Mouse (Mus musculus) lung, postnatal 25 days (tissue): ENCODE data around the gene Dab2ip.

Experiments used
- DNase-seq: peaks from one replicate; pipeline ENCODE4 v3.0.0; 2022; ENCODE audit warnings: low spot score

Dab2ip gene

DNA sequence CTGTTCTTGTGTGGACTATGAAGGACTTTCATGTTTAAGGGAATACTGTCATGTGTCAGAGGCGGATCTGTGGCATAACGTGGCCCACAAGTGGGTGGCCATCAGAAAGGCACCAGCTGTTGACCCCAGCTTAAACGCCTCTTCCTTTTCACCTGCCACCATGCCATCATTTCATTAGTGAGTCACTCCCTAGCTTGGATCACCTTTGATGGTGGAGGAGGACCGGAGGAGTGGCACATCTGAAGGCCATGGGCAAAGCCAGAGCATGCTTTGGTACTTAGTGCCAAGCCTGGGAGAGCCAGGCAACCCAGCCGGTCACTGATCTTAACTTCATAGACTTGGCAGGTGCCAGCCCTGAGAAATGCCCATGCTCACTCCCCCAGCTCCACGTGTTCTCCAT is 96.7 kb downstream of the Dab2ip start:
- DNase-seq: no peak

DNA sequence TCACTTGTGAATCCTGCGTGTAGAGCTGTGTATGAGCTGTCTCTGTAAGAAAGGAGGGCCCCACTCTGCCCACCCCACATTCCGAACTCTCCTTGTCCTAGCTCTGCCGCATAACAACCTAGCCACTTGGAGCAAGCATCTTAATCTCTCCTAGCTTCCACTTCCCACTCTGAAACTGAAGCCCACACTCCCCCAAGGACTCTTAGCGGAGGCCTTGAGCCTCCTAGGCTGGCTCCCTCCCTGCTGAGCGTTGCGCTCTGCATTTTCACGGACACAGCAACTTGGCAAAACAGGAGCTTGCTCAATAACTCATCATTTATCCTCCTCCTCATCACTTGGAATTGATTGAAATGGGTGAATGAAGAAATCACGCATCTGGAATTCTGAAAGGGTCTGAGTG is 97.9 kb downstream of the Dab2ip start:
- DNase-seq: no peak

DNA sequence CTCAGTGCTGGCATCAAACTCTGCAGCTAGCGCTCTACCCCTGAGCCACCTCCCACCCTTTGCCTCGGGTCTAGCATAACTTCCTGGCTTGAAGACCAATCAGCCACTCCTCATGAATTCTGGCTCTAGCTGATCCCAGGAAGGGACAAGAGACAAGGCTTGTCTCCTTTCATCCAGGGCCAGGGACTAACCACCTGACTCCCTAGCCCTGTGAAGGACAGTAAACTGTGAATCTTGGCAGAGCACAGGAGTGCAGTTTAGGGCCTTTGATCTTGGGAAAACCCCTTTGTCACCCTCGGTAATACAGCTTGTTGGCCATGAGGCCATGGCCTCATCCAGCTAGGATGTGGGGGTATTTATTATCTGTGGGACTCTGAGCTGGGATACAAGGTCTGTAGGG is 100.2 kb downstream of the Dab2ip start:
- no peak for DNase-seq

DNA sequence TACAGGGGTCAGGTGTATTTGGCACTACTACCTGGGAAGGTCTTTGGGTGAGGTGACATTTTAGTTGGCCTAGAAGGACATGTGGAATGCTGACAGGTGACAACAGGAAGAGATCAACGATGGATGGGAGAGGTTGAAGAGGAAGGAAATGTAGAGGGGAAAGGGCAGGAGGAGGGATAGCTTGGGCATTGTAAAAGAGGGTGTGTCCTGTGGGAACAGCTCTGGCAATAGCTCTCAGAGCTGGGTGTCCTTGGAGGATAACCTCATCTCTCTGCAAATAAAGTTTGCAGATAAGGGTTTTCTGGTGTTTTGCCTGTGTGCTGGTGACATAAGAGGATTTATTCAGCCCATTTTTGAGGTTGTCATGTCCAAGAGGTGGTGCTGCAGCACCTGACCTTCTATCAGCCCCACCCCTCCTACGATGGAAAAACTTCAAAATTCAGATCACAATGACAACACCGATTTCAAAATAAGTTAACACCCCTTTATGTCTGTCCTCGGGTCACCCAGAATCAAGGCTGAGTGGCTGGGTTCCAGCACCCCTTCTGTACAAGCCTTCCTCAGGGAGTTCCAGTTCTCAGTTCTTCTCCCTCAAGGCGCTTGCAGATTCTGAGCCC is 101.6 kb downstream of the Dab2ip start:
- DNase-seq: no peak

DNA sequence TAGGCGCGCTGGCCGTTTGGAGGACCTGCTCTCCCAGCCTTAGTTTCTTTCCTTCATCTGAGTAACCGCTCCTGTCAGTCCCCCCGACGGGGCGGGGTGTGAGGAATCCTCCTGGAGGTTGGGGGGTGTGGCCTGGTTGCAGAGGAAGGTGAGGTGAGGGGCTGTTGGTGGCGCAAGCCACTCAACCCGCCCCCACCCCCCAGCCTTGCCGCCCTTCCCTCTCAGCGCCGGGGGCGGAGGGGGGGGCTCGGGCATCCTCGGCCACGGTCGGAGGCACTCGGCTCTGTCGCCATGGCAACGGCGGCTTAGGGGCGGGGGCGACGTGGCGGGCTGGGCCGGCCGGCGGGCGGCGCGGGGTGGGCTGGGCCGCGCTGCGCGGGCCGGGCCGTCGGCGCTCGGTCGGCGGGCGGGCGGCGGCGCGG is 102.9 kb downstream of the Dab2ip start:
- DNase-seq: peak; percentile 63

DNA sequence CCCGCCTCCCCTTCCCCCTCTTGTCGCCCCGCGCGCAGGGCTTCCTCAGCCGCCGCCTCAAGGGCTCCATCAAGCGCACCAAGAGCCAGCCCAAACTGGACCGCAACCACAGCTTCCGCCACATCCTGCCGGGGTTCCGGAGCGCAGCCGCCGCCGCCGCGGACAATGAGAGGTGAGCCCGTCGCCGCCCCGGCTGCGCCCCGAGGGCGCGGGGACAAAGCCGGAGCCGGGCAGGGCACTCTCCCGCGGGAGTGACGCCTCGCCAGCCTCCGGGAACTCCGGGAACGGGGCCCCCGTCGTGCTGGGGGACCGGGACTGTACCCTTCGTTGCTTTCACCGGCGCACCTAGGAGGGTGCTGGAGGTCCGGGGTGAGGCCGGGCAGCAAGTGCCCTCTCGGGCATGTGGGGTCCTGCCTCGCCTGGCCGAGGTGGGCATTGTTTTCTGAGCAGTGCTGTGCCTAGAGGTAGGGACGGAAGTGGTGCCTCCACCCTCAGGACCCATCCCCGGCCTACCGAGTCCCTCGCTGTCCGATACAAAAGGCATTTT is 103.5 kb downstream of the Dab2ip start:
- DNase-seq: peak; percentile 74

DNA sequence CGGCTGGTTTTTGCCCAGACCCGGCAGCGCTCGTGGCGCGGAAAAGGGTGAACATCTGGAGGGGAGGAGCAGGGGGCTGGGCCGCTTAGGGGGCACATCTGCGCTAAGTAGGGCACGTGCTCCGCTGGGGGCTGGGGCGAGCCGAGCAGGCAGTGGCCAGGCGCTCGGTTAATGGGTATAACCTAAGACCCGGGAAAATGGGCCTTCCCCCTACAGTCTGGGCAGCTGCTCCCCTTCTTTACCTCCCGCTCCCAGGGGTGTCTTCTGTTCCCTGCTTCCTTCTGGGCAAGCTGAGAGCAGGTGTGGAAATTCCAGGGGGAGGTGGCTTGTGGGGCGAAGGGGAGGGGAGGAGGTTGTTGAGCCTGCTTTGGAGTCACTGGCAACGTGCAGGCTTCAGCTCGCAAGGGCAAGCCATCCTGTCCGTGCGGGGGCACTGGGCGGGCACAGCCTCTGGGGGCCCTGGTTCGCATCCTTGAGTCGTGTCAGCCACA is 104.0 kb downstream of the Dab2ip start:
- DNase-seq: peak; percentile 54

DNA sequence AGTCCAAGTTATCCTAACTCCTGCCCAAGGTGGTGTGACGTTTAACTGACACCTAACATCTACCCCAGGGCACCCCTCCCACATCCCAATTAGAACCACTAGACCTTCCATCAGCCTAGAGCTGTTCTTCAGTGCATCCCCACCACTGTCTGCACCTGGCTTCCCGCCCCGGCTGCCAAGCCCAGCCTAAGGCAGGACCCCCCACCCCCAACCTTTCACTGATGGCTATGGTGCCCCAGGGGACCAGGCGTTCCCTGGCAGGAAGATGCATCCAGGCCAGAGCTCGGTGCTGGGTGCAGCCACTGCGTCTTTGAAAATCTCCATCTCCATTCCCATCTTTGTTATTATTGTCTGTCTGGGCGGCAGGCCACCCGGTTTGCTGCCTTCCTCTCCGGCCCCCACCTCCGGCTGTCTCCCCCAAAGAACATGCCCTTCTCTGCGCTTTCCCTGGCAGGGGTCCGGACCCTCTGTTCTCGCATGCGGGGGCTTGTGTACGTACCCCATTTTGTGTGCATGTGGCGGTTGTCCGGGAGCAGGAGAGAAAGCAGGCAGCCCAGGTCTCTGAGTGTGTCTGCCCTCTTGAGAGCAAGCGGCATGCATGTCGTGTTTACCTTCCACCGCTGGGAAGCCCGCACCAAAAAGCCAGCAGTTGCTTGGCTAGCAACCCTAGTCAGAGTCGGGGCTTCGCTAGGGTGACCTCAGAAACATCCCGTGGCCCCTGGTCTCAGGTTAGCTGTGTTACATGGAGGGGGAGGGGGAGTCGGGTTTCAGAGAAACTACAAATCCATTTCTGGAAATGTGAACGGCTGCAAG is 104.9 kb downstream of the Dab2ip start:
- no peak for DNase-seq

DNA sequence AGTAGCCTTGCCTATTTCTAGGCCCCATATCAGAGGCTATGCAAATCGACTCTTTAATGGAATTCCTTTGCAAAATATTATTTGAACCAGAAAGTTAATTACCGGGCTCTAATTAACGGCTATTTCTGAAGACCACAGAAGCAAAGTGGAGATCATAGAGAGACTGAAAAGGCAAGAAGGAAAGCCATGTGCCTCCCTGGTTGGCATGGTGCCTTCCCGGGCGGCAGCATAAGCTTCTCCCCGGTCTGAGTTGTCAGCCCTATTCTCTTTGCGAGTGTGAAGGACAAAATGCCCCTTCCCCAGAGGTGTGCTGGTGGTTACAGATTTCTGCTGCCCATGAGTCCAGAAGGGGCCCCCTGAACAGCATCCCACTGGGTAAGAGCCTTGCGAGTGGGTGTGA is 109.7 kb downstream of the Dab2ip start:
- no peak for DNase-seq

DNA sequence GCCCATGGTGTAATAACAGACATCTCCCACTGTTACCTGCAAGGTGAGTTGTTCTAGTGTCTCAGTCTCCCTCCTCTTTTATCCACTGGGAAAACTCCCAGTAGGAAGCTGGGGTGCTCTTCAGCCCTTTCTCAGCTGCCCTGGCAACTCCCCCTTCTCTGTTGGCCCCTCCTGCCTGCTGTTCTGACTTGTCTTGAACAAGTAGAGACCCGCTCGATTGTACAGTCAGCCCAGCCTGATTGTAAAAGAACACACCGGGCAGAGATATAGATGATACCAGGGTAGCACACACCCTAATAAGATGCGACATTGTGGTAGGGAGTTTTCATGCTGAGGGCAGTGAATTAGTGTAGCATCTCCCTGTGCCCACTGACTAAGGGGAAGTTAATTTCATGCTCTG is 111.2 kb downstream of the Dab2ip start:
- no peak for DNase-seq

DNA sequence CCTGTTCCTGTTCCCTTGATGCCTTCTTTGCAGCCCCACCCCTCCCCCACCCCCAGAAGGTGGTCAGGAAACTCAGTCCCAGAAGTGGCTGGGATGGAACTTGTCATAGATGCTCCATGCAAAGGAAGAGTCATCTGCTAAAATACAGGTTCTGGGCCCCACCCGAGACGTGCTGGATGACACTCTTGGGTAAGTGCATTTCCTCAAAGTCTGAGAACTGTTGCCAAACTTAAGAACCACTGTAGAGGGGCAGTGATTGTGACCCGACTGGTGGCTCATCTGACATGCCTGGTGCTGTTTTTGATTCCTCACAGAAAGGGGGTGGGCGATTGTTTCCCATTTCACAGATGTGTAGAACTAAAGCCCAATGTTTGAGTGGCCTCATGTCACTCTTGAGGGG is 111.7 kb downstream of the Dab2ip start:
- DNase-seq: no peak

DNA sequence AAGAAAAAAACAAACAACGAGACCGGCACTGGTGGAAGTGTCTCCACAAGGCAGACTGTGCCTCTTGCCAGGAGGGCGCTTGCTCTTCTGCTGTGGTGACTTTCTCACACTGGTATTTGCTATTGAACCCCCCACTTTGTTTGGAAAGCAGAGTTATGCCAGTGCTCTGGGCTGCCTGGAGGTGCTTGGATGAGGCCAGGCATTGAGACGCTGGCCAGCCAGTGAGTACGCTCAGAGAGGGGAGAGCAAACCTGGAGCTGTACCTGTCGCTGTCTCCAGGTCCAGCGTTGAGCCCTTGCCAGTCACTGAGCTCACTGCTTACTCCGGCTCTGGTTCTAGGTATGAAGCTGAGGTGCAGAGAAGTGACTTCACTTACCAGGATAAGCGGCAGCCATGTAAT is 112.2 kb downstream of the Dab2ip start:
- DNase-seq: no peak

DNA sequence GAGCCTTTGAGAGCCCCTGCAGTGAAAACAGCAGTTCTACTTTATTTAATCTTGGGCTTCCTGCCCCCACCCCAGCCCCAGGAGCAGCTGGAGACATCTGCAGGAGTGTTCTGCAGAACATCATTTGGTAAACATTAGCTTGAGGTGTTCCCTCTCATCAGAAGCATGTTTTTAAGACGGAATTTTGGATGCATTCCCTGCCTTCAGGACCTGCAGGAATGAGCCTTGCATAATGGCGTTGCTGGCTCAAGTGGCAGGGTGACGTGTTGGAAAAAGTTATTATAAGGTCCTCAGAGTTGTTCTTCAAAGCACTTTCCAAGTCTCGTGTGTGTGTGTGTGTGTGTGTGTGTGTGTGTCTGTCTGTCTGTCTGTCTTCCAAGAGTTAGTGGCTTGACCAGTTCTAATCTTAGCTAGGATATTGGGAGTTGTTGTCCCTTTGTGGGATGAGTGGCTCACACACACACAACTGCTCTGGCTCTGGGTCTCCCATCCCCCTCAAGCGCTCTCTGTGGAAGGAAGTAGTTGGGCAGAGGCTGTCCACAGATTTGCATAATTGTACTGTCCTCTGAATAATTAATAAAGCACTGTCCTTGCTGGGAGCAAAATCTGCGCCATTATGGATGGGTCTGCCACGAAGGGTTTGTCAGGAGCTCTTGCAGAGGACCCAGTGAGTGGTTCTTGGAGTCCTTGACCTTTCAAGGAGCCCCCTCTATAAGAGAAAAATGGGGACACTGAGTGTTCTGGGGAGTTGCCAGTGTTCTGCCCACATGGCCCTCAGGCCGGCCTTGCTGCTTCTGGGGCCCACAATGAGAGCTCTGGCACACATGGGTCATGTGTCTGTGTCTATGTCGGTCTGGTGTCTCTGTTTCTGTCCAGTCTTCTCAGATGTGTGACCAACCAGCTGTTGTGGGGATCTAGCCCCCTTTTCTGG is 114.2 kb downstream of the Dab2ip start:
- DNase-seq: peak; percentile 91

DNA sequence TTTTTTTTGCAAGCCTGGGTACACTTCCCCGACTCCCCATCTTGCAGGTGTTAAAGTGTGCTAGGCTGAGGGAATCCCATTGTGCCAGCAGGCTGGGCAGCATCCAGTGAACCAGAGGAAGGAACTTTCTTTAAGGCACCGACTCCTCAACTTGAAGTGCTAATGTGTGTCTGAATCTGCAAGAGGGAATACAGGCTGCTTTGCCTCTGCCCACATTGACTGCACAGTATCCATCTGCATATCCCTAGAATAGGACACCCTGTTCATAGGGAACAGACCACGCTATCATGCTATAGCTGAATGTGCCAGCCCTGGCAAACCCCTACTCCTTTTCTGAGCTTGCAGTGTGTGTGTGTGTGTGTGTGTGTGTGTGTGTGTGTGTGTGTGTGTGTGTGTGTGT is 115.1 kb downstream of the Dab2ip start:
- DNase-seq: no peak

DNA sequence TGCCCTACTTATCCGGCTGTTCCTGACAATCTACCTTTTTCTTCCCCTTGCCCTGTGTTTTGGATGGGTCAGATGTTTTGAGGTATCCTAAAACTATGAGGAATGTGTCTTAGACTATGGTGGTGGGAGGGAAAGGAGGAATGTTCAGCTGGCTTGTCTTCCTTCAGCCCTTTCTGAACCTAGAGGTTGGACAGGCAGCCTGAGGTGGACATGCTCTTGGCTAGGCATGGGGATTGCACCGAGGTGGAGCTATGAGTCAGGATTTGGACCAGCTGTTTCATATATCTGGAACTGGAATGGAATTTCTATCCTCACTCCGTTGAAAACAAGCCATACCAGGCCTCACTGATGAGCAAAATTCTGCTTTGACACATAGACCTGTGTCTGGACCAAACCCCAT is 115.9 kb downstream of the Dab2ip start:
- no peak for DNase-seq

DNA sequence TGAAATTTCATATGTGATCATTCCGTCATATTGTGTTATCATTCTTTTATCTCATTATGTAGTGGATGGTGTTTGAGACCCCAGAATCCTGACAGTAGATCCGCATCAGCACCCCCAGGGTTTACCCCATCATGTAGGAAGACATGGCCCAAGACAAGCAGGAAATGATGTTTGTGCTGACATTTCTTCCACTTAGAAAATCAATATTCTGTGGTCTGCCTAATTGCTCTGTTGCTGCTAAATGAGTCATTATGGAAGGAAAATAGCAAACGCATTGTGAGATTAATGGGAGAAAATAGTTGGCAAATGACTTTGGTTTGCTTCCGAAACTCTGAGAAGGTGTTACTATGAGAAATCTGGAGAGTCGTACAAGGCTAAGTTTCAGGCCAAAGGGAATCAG is 116.4 kb downstream of the Dab2ip start:
- no peak for DNase-seq

DNA sequence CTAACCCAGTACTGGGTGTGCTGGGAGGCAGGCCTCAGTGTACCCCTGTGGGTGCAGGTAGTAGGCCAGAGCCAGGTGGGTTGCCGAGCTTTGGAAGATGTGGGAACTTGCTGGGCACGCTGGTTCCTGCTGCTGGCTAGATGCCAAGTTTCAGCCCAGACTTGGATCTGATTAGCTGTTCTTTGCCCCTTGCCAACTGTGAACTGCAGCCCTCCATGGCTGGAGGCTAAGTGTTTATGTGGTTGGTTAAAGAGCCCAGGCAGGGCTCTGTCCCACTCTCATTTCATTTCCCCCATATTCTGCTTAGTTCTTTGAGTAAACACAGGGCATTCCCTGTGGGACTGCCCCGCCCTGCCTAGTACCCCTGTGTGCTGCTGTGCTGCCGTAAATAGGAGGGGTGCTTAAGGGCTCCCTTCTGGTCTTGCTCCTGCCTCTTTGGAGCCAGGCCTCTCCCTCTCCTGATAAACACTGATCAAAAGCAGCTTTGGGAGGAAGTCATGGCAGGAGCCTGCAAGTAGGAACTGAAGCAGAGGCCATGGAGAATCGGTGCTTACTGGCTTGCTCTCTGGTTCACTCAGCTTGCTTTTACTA is 118.1 kb downstream of the Dab2ip start:
- peak; percentile 53 for DNase-seq

DNA sequence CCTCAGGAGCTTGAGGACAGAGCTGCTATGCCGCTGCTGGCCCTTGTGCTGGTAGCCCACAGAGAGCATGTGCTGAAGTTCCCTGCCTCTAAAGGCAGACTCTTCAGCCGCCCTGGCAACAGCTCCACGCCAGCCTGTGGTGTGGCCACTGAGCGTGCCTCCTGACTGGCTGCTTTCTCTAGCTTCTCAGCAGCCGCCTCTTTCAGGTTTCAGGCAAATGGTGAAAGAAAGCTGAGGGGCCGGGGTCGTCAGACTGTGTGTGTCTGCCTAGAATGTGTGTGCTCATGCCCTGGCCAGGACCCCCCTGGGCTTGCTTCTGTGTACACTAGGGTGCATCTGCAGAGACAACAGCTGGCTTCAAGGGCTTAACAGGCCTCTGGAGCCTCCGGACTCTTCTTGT is 119.8 kb downstream of the Dab2ip start:
- DNase-seq: no peak

DNA sequence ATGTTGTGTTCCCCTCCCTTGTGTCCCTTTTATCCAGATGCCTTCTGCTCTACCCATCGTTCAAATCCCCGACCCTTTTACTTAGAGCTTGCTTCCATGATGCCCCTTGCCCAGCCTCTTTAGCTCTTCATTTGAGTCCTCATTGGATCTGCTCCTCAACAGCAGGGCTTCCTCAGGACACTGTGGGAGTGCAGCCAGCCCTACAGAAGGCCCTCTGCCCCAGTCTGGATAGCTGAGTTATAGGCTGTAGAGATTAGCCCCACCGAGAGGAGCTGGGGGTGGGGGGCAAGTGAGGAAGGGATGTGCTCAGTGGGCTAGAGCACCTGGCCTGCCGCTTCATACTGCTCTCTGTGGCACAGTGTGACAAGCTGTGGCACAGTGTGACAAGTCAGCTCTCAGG is 120.4 kb downstream of the Dab2ip start:
- DNase-seq: no peak

DNA sequence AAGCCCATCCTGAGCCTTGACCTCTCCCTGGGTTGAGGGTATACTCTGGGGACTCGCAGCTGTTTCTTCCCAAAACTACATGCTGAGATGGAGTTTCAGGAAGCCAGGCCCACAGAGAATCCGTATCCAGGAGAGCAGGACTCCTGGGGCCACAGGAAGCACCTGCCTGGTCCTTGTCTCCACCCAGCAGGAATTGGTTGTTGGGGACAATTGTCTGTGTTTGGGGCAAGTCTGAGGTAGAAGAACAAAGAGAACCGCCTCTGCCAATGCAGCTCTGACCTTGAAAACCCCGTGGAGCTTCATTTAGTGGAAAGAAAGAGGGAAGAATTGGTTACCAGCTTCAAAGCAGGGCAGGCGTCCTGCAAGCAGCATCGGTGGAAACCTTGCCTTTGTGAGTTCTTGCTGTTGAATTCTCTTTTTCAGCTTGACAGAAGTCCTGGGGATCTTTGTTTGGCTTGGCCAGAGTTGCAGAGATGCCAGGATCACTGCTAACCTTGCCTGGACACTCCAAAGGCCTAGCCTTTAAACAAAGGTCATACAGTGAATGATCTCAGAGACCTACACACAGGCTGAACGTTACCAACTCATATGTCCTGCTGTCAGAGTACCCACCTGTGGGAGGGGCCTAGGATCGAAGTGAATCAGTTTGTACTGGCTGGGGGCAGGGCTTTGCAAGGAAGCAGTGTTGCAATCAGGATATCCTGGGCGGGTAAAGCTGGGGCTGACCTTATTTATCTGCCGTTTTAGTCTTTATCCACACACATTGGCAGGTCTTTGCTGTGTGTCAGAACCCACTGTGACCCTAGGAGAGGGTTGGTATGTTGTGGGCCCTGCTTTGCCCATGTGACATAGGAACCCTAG is 122.0 kb downstream of the Dab2ip start:
- DNase-seq: peak; percentile 82

DNA sequence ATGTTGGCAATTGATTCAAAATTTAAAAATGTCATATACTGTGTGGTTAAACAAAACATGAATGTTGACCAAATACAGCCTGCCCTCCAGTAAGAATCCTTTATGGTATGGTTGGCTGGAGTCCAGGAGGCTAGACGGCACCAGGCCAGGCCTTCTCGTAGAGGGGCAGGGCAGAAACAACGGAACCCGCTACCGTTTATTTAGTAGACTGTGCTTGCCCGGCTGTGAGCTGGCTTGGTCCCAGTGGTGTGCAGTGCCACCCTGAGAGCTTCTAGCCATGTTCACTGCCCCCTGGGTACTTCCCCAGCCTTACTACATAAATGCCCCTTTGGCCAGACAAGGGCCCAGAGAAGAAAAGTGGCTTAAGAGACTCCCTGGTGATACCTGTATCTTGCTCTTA is 122.8 kb downstream of the Dab2ip start:
- DNase-seq: no peak
